Mouse (Mus musculus) midbrain, postnatal 0 days (tissue): ENCODE results near the gene B4galt1. TPM values are rescaled to one million over a fixed set of nuclear protein-coding genes. Genes with fewer than 3 reads are reported as not detected.

Experiments used
- ATAC-seq: fragments of 200-750 bp; cut with Nextera tagmentation; 2 replicates; pipeline ENCODE4 v1.8.0; 2017; ENCODE audit warnings: moderate number of reproducible peaks, mild to moderate bottlenecking, moderate TSS enrichment, moderate library complexity; ENCODE audit not compliant: low FRiP score
- DNase-seq: peaks from one replicate; pipeline ENCODE4 v3.0.0-alpha.2; 2015; ENCODE audit warnings: low spot score
- H3K27ac ChIP-seq: fragments of 300-500 bp; sonication (generic); 2 replicates; pipeline ENCODE4 v1.5.1; 2014; ENCODE audit warnings: low read depth, mild to moderate bottlenecking, low read length, mixed read lengths
- H3K27me3 ChIP-seq: fragments of 300-500 bp; sonication (generic); 2 replicates; pipeline ENCODE4 v1.6.1; 2014; ENCODE audit warnings: low read length, control low read depth, mixed read lengths; ENCODE audit not compliant: insufficient read depth
- H3K36me3 ChIP-seq: fragments of 300-500 bp; sonication (generic); 2 replicates; pipeline ENCODE4 v1.6.1; 2014; ENCODE audit warnings: low read length, control low read depth, mixed read lengths; ENCODE audit not compliant: insufficient read depth
- H3K4me1 ChIP-seq: fragments of 300-500 bp; sonication (generic); 2 replicates; pipeline ENCODE4 v1.6.1; 2014; ENCODE audit warnings: mild to moderate bottlenecking, control low read depth, antibody characterized with exemption, low read length, mixed read lengths; ENCODE audit not compliant: insufficient read depth
- H3K4me2 ChIP-seq: fragments of 300-500 bp; sonication (generic); 2 replicates; pipeline ENCODE4 v1.6.1; 2014; ENCODE audit warnings: low read depth, mild to moderate bottlenecking, low read length, mixed read lengths; ENCODE audit not compliant: poor library complexity, severe bottlenecking
- H3K4me3 ChIP-seq: fragments of 300-500 bp; sonication (generic); 2 replicates; pipeline ENCODE4 v1.5.1; 2014; ENCODE audit warnings: low read depth, mild to moderate bottlenecking, low read length, moderate library complexity
- H3K9ac ChIP-seq: fragments of 300-500 bp; sonication (generic); replicated peaks from 2 replicates; pipeline ENCODE4 v1.6.1; 2014; ENCODE audit warnings: mild to moderate bottlenecking, low read length, moderate library complexity, mixed read lengths; ENCODE audit not compliant: poor library complexity, severe bottlenecking
- H3K9me3 ChIP-seq: fragments of 300-500 bp; sonication (generic); 2 replicates; pipeline ENCODE4 v1.6.1; 2016; ENCODE audit warnings: low read length, control low read depth
- CTCF ChIP-seq: IDR thresholded peaks from 2 replicates; pipeline ENCODE4 v1.5.1; 2016; ENCODE audit warnings: antibody characterized with exemption, mild to moderate bottlenecking
- WGBS: fragments of 180-500 bp; shearing (Covaris S2); extraction: QIAGEN DNeasy Blood & Tissue Kit; methylation state at CpG from one replicate; pipeline ENCODE4 v1.1.7; 2014; 5-methylcytosine and 5-hydroxymethylcytosine counted together
- polyA plus RNA-seq: library from polyadenylated mRNA; unstranded; fragments of >200 nt; fragmentation: Nextera tagmentation; extraction: Ambion mirVana; gene quantifications from 2 replicates; pipeline ENCODE4 v1.2.1, GENCODE M21; 2015
- total RNA-seq: library from RNA; depleted of rRNA; stranded (reverse); fragments of >200 nt; gene quantifications from 2 replicates; pipeline ENCODE4 v1.2.3, GENCODE M21; 2014

The B4galt1 gene
- total and polyA plus RNA-seq, 2 experiments from 2014 or later = 5.8 to 10.0 TPM

DNA sequence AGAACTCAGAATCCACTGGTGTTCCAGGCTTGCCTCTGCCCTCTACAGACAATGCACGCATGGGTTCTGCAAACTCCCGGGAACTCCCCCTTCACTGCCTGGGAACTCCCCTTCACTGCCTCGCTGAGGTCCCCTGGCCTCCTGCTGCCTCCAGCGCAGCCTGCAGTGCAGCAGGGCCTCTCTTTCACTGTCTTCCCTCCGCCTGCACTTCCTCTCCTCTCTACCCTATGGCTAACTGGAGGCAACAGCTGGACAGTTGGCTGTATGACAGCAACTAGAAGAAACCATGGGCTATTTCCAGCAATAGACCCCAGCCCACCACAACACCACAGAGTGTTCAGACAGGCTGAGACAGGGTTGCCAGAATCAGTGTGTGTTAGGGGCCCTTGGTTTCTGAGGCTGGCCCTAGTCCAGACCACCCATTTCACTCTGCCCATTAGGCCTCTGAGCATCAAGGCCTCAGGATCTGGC, 9.5 kb downstream of the B4galt1 start:
- no peaks in the 10 kb centered on the region; the same call in 1 of the 2 replicates for H3K4me1 ChIP-seq
- no peaks in the 10 kb centered on the region for H3K36me3 ChIP-seq
- no peaks in the 10 kb centered on the region for H3K9me3 ChIP-seq
- no peak overlapping the region for H3K9ac ChIP-seq
- WGBS = 21% methylated on average over 5 of the region's 5 CpGs
- TF ChIP-seq CTCF = no peak; the same call in 1 of the 2 replicates
- ATAC-seq (peak; percentile 73), DNase-seq (peak; percentile 76)
- H3K27ac ChIP-seq = peak overlapping the region; percentile 52
- no peak overlapping the region for H3K4me2 ChIP-seq
- H3K27me3 ChIP-seq = no peaks in the 10 kb centered on the region
- no peak overlapping the region for H3K4me3 ChIP-seq

DNA sequence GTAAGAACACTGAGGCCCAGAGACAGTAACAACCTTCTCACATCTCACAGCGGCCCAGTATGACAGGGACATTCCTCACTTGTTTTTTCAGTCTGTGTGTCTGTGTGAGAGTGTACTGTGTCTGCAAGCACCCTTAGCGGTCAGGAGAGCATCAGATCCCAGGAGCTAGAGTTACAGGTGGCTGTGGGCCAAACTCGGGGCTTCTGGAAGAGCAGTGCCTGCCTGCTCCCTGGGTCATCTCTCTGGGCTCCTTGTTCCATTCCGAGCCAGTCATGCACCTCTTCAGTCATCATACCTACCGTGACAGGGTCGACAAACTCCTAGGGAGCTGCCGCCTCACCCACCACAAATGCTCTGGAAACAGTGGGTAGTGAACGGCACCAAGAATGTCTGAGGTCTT, 10.1 kb downstream of the B4galt1 start:
- H3K4me2 ChIP-seq = no peak overlapping the region
- H3K9me3 ChIP-seq = no peaks in the 10 kb centered on the region
- no peak overlapping the region for H3K9ac ChIP-seq
- H3K4me3 ChIP-seq = no peak overlapping the region
- no peak for ATAC-seq
- no peak for TF ChIP-seq CTCF
- H3K36me3 ChIP-seq = no peaks in the 10 kb centered on the region
- WGBS = 69% methylated on average over 8 of the region's 8 CpGs
- no peaks in the 10 kb centered on the region for H3K27me3 ChIP-seq
- no peak for DNase-seq
- H3K4me1 ChIP-seq = no peaks in the 10 kb centered on the region; the same call in 1 of the 2 replicates
- peak overlapping the region; percentile 52; the same call in 1 of the 2 replicates for H3K27ac ChIP-seq

DNA sequence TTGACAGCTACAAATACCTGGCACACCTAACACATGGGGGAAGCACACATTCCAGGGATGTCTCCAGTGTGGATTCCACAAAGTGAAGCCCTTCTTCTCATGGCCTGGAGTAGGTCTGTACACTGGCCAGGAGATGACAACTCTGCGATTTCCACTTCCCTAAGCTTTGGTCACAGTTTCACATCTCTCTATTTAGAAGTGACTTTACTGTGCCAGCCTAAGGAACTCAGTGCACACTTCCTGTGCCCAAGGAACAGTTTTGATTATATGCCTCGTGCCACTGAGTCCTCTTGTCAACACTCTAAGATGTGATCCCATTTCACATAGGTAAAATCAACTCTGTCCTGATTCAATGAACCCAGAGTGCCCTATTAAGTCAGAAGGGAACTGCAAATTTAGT, 13.4 kb downstream of the B4galt1 start:
- TF ChIP-seq CTCF = no peak
- no peak overlapping the region for H3K27ac ChIP-seq
- no peaks in the 10 kb centered on the region for H3K9me3 ChIP-seq
- WGBS = 90% methylated on average over 2 of the region's 2 CpGs
- H3K4me3 ChIP-seq = no peak overlapping the region
- H3K4me1 ChIP-seq = no peaks in the 10 kb centered on the region; the same call in 1 of the 2 replicates
- H3K36me3 ChIP-seq = no peaks in the 10 kb centered on the region
- H3K4me2 ChIP-seq = no peak overlapping the region
- no peak for ATAC-seq
- DNase-seq = no peak
- no peak overlapping the region for H3K9ac ChIP-seq
- no peaks in the 10 kb centered on the region for H3K27me3 ChIP-seq

DNA sequence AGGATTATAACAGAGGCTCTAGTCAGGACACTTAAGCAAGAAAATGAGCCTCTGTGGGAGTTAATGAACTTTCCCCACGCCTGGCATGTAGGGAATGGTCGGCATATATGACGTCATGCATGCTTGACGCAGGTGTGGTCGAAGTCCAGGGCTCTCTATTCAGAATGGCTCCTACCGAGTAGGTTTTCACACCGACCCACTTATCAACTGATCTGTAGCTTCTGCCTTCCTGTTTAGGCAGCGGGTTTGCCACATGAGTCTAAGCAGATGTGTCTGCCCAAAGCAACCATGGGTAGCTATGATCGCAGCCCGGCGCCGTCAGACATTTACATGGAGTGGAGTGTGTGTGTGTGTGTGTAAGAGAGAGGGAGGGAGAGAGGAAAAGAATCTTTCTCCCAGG, 14.6 kb downstream of the B4galt1 start:
- WGBS = 94% methylated on average over 12 of the region's 12 CpGs
- no peak for TF ChIP-seq CTCF
- Histone ChIP-seq H3K4me2 (no peak overlapping the region), H3K4me3 (no peak overlapping the region), H3K36me3 (no peaks in the 10 kb centered on the region), H3K9me3 (no peaks in the 10 kb centered on the region), H3K9ac (no peak overlapping the region), H3K27me3 (no peaks in the 10 kb centered on the region), H3K4me1 (no peaks in the 10 kb centered on the region; the same call in 1 of the 2 replicates), H3K27ac (no peak overlapping the region)
- ATAC-seq = no peak
- no peak for DNase-seq

DNA sequence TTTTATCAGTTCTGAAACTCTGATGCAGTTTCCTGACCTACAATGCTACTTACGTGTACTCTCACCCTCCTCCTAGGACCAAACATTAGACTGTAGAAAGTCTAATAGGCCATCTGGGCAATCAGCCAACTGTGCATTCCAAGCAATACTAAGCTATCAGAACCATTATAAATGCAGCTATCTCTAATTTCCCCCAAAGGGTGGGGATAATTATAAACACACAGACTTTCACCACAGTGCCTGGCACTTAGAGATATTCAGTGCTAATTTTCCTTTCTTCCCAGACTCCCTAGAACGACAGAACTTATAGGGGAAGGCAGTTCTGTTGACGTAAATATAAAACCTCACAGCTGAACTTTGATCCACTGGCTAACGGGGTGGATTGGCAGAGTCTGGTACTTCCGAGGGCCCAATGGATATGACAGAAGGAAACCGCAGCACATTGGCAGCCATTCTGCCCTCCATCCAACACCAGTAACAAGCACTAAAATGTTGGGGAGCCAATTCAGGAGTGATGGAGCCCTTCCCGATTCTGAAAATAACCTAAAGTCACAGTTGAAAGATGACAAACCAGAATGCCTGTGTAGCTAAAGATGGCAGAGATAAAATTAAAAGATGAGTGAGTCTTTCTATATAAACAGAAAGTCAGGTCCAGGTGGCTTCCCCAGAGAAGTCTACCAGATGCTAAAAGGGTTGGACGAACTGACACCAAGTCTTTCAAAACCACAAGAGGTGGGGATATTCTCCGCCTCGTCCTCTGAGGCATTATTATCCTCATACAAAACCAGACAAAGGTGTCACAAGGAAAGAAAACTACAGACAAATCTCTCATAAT, 16.1 kb downstream of the B4galt1 start:
- no peak for ATAC-seq
- Histone ChIP-seq H3K27me3 (no peaks in the 10 kb centered on the region), H3K9me3 (no peaks in the 10 kb centered on the region), H3K4me3 (no peak overlapping the region), H3K36me3 (no peaks in the 10 kb centered on the region), H3K4me2 (no peak overlapping the region), H3K27ac (no peak overlapping the region), H3K9ac (no peak overlapping the region), H3K4me1 (no peaks in the 10 kb centered on the region)
- DNase-seq = peak; percentile 39
- no peak for TF ChIP-seq CTCF
- 60% methylated on average over 10 of the region's 10 CpGs for WGBS

DNA sequence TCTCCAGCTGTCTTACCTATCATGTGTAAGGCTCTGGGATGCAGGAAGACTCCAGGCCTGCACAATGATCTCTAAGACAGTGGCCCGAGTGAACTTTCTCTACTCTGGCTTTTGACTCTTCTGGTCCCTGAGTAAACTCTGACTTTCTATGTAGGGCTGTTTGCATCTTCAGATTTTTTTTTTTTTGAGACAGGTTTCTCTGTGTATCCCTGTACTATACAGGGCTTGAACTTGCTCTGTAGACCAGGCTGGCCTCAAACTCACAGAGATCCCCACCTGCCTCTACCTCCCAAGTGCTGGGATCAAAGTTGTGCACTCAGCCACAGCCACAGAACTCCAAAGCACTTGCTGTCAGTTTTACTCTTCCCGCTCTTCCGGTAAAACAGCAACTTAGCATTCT, 16.8 kb downstream of the B4galt1 start:
- ATAC-seq (no peak), DNase-seq (no peak)
- H3K9me3 ChIP-seq = no peaks in the 10 kb centered on the region
- no peaks in the 10 kb centered on the region for H3K36me3 ChIP-seq
- no peaks in the 10 kb centered on the region for H3K4me1 ChIP-seq
- no peak for TF ChIP-seq CTCF
- no peaks in the 10 kb centered on the region for H3K27me3 ChIP-seq
- no peak overlapping the region for H3K9ac ChIP-seq
- H3K4me2 ChIP-seq = no peak overlapping the region
- H3K4me3 ChIP-seq = no peak overlapping the region
- 81% methylated on average over 3 of the region's 3 CpGs for WGBS
- no peak overlapping the region for H3K27ac ChIP-seq
